Mouse (Mus musculus) forebrain, embryonic 11.5 days (tissue): ENCODE measurements around the gene Ppp1r1b. TPM values are rescaled to one million over a fixed set of nuclear protein-coding genes. Genes with fewer than 3 reads are reported as not detected.
A peak's percentile ranks its signal among the peaks of the same experiment; 100 is the strongest.

ENCODE experiments used
- ATAC-seq: fragments of 200-750 bp; cut with Nextera tagmentation; replicated peaks from 2 replicates; pipeline ENCODE4 v1.8.0; 2017; ENCODE audit warnings: moderate TSS enrichment; ENCODE audit not compliant: low FRiP score
- DNase-seq: peaks from one replicate; pipeline ENCODE4 v3.0.0-alpha.2; 2017; ENCODE audit warnings: low spot score
- H3K27ac ChIP-seq: fragments of 300-500 bp; sonication (generic); 2 replicates; pipeline ENCODE4 v1.5.1; 2014; ENCODE audit warnings: low read depth, low read length
- H3K27me3 ChIP-seq: fragments of 300-500 bp; sonication (generic); 2 replicates; pipeline ENCODE4 v1.6.1; 2014; ENCODE audit warnings: mild to moderate bottlenecking, low read length, mixed read lengths; ENCODE audit not compliant: control insufficient read depth, insufficient read depth
- H3K36me3 ChIP-seq: fragments of 300-500 bp; sonication (generic); 2 replicates; pipeline ENCODE4 v1.6.1; 2014; ENCODE audit warnings: mild to moderate bottlenecking, low read length, moderate library complexity, mixed read lengths; ENCODE audit not compliant: control insufficient read depth, insufficient read depth
- H3K4me1 ChIP-seq: fragments of 300-500 bp; sonication (generic); replicated peaks from 2 replicates; pipeline ENCODE4 v1.6.1; 2014; ENCODE audit warnings: low read length, mixed read lengths; ENCODE audit not compliant: control insufficient read depth, insufficient read depth
- H3K4me2 ChIP-seq: fragments of 300-500 bp; sonication (generic); 2 replicates; pipeline ENCODE4 v1.6.1; 2014; ENCODE audit warnings: low read depth, mild to moderate bottlenecking, low read length, moderate library complexity, mixed read lengths; ENCODE audit not compliant: severe bottlenecking
- H3K4me3 ChIP-seq: fragments of 300-500 bp; sonication (generic); 2 replicates; pipeline ENCODE4 v1.5.1; 2014; ENCODE audit warnings: low read depth, low read length
- H3K9ac ChIP-seq: fragments of 300-500 bp; sonication (generic); 2 replicates; pipeline ENCODE4 v1.6.1; 2014; ENCODE audit warnings: low read length
- H3K9me3 ChIP-seq: fragments of 300-500 bp; sonication (generic); 2 replicates; pipeline ENCODE4 v1.6.1; 2016; ENCODE audit warnings: low read length, mixed read lengths; ENCODE audit not compliant: control insufficient read depth
- WGBS: fragments of 180-500 bp; shearing (Covaris S2); extraction: QIAGEN DNeasy Blood & Tissue Kit; methylation state at CpG from one replicate; pipeline ENCODE4 v1.1.7; 2014; 5-methylcytosine and 5-hydroxymethylcytosine counted together
- polyA plus RNA-seq: library from polyadenylated mRNA; unstranded; fragments of >200 nt; fragmentation: Nextera tagmentation; extraction: Ambion mirVana; gene quantifications from 2 replicates; pipeline ENCODE4 v1.2.1, GENCODE M21; 2014

Ppp1r1b gene
- polyA plus RNA-seq, 1 experiment from 2014 or later = 0.41 TPM

DNA sequence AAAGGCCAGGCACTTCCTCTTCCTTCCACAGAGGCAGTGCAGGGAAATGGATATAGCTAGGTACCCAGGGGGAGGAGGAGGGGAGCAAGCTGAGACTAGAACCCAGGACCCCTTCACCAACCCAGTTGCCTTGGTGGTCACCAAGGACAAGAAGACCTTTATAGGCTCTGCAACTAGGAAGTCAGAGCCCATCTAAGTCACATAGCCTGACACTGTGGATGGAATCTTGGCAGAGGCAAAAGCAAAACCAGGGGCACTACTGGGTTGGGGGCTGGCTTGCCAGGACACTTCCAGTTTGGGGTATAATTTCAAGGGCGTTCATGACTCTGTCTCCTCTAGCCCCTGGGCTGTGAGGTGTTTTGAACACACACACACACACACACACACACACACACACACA, 16.8 kb upstream of the Ppp1r1b start:
- peaks cover 99% of the 10 kb centered on the region for H3K27me3 ChIP-seq
- ATAC-seq (no peak), DNase-seq (no peak)
- H3K4me1 ChIP-seq = peaks cover 22% of the 10 kb centered on the region
- H3K4me3 ChIP-seq = no peak overlapping the region
- no peak overlapping the region for H3K4me2 ChIP-seq
- no peak overlapping the region for H3K9ac ChIP-seq
- 43% methylated on average over 1 of the region's 1 CpGs for WGBS
- no peak overlapping the region for H3K27ac ChIP-seq
- no peaks in the 10 kb centered on the region for H3K9me3 ChIP-seq
- H3K36me3 ChIP-seq = no peaks in the 10 kb centered on the region

DNA sequence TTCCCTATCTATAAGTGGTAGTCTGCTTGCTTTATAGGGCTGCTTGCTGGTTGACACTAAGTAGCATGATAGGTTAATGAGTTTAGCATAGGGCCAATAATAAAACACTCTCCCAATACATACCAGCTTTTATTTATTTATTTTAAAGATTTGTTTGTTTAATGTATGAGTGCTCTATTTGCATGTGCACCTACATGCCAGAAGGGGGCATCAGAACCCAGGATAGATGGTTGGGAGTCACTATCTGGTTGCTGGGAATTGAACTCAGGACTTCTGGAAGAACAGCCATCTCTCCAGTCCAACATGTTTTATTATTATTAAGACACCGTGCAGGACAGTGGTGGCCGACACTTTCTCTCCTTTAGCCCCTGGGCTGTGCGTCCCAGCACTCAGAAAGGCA, 16.0 kb upstream of the Ppp1r1b start:
- peaks cover 99% of the 10 kb centered on the region for H3K27me3 ChIP-seq

DNA sequence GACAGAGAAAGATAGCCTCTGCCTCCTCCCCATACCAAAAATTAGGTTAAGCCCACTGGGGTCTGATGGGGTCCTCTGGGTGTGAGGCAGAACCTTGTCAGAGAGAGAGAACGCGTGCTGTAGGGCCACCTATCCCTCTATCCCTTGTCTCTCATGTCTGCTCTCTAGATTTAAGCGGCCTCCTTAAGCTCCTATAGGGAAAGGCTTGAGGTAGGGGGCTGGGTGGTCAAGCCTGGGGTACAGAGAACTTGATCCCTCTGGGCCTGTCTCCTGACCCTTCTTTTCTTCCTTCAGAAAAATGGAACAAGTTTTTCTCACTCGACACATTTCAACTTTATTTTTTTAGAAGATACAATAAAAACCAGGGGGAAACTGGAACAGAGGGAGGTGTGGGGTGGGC, 15.4 kb upstream of the Ppp1r1b start:
- Histone ChIP-seq H3K27ac (no peak overlapping the region), H3K9me3 (no peaks in the 10 kb centered on the region), H3K36me3 (no peaks in the 10 kb centered on the region), H3K4me3 (no peak overlapping the region), H3K4me2 (no peak overlapping the region), H3K4me1 (peaks cover 13% of the 10 kb centered on the region), H3K27me3 (peaks cover 99% of the 10 kb centered on the region), H3K9ac (no peak overlapping the region)
- ATAC-seq = no peak
- no peak for DNase-seq
- WGBS = 86% methylated on average over 4 of the region's 4 CpGs

More for the DNA sequence above, 16.0 kb upstream of the Ppp1r1b start:
- Histone ChIP-seq H3K9ac (no peak overlapping the region), H3K9me3 (no peaks in the 10 kb centered on the region), H3K4me2 (no peak overlapping the region), H3K36me3 (no peaks in the 10 kb centered on the region), H3K4me1 (peaks cover 16% of the 10 kb centered on the region), H3K4me3 (no peak overlapping the region), H3K27ac (no peak overlapping the region)
- ATAC-seq (no peak), DNase-seq (no peak)
- 78% methylated on average over 3 of the region's 3 CpGs for WGBS

DNA sequence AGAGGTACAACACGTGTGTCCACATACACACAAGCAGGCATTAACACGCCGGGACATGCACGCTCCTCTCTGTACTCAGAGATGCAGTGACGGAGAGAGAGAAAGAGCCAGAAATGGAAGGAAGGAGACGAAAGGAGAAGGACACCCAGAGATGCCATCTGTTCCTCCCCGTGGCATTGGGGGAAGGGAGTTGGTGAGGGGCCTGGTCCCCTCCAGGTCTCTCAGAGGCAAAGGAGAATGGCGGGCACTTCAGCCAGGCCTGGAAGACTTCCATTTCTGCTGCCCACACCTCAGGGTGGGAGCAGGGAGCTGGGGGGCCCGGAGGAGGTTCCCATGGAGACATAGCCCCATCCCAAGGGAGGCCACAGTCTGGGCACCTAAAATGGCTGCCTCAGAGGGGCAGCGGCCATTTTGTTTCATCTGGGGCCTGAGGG, 14.9 kb upstream of the Ppp1r1b start:
- Histone ChIP-seq H3K4me1 (peaks cover 12% of the 10 kb centered on the region), H3K27ac (no peak overlapping the region), H3K9ac (no peak overlapping the region), H3K27me3 (peaks cover 99% of the 10 kb centered on the region), H3K9me3 (no peaks in the 10 kb centered on the region), H3K4me3 (no peak overlapping the region), H3K36me3 (no peaks in the 10 kb centered on the region), H3K4me2 (no peak overlapping the region)
- no peak for ATAC-seq
- no peak for DNase-seq
- WGBS = 72% methylated on average over 10 of the region's 10 CpGs

DNA sequence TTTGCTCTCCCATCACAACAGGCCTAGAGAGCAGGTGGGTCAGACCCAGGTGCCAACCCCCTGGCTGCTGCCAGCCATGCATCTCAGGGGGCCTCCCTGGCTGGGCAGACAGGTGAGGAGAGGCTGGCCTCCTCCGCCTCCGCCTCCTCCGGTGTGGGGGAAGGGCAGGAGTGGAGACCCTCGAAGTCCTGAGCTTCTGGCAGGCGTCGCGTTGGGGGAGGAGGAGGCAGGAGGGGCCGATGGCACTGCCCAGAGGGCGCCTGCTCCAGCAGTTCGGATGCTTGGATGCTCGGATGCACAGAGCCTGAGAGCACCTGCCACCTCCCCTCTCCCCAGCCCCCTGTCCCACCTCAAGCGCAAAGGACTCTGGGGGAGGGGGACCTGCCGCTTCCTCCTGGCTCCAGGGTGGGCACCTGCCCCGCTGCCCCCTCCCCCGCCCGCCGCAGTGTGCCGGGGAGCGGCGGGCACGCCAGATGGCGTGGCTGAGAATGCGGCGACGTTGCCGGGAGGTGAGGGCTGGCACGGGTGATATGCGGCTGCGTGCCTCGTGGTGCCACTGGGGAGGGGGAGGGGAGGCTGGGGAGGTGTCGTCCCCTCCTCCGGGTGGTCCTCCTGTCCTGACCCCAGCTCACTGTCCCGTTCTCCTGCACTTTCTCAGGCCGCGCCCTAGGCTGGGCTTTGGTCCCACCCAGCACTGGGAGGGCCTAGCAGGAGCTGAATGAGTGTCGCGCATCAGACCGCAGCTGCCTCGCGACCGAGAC, 14.0 kb upstream of the Ppp1r1b start:
- DNase-seq (no peak), ATAC-seq (peak; percentile 27; the same call in 1 of the 2 replicates)
- H3K27ac ChIP-seq = no peak overlapping the region
- WGBS = 1% methylated on average over 38 of the region's 41 CpGs
- no peaks in the 10 kb centered on the region for H3K9me3 ChIP-seq
- no peaks in the 10 kb centered on the region for H3K36me3 ChIP-seq
- H3K4me1 ChIP-seq = peaks cover 15% of the 10 kb centered on the region
- peak overlapping the region; percentile 34 for H3K4me2 ChIP-seq
- peak overlapping the region; percentile 10; the same call in 1 of the 2 replicates for H3K4me3 ChIP-seq
- H3K27me3 ChIP-seq = peaks cover 99% of the 10 kb centered on the region
- no peak overlapping the region for H3K9ac ChIP-seq

DNA sequence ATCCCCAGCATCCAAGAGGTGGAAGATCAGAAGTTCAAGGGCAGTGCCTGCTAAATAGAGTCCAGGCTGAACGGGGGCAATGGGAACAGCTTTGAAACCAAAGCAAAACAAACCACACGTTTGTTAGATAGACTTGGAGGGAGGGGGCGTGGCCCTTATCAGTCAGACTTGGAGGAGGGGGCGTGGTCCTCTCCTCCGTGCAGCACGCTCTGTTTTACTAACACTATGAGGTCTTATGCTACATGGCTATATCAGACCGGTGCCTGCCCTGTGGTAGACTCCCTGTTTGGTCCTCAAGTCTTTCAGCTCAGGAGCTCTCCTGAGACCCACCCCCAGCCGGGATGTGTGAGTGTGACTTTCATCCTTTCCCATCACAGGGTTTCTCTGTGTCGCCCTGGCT, 13.0 kb upstream of the Ppp1r1b start:
- H3K4me1 ChIP-seq = peaks cover 22% of the 10 kb centered on the region
- H3K9me3 ChIP-seq = no peaks in the 10 kb centered on the region
- no peak overlapping the region for H3K4me2 ChIP-seq
- DNase-seq (no peak), ATAC-seq (no peak)
- H3K27me3 ChIP-seq = peaks cover 99% of the 10 kb centered on the region
- H3K27ac ChIP-seq = no peak overlapping the region
- no peaks in the 10 kb centered on the region for H3K36me3 ChIP-seq
- no peak overlapping the region for H3K4me3 ChIP-seq
- WGBS = 7% methylated on average over 9 of the region's 9 CpGs
- no peak overlapping the region for H3K9ac ChIP-seq

DNA sequence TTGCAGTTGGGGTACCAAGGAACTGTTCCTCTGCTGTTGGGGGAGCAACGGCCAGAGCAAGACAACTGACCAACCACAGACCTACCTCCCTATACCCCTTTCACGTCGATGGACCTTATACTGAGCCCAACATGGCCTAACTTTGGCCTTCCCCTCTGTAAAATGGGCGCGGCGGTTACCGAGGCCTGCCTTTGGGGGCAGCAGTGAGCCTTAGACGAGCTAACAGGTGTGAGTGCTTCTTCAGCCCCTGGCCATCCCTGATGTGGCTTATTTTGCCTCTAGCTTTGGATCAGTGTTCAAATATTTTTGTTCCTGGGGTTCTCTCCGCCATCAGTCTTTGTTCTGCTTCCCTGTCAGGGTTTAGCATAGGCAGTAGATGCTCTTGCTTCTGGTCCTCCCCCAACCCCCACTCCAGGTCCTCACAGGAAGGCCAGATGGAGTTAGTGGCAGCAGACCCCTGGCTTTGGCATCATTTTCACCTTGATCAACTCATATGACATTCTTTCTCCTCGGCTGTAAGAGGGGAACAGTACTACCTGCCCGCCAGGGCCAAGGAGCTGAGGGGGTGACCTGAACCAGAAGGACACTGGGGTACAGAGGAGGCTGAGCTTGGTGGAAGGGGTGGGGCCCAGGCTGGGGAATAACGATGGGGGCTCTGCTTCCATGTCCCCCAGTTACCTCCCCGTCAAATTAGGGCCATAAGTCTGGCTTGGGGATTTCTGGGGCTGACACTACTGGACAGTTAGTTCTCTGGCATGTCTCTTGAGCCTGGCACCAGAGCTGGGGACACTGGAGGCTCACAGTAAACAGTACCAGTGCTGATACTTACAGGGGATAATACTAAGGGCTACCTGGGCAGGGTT, 11.7 kb upstream of the Ppp1r1b start:
- Histone ChIP-seq H3K4me3 (no peak overlapping the region), H3K27me3 (peaks cover 97% of the 10 kb centered on the region), H3K4me1 (peaks cover 23% of the 10 kb centered on the region), H3K27ac (no peak overlapping the region), H3K9ac (no peak overlapping the region), H3K36me3 (no peaks in the 10 kb centered on the region), H3K4me2 (no peak overlapping the region), H3K9me3 (no peaks in the 10 kb centered on the region)
- DNase-seq (no peak), ATAC-seq (no peak)
- 19% methylated on average over 13 of the region's 13 CpGs for WGBS

DNA sequence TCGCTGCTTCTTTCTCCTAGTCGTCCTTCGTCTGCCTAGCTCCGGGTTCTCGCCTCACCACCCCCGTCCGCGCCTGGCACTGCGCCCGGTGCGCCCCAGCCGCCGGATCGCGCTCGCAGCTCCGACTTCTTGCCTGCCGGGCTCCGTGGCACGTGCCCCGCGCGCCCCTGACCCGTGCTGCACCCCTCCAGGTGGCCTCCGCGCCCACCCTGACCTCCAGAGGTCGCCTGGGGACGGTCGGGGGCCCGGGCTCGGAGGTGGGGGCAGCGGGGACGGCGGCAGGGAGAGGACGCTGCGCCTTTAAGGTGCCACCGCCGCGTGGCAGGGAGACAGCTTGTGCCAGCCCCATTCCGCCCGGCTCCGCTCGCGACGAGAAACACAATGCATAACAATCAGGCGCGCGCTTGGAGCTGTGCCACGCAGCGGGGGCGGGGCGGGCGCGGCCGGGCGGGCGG, 9.7 kb upstream of the Ppp1r1b start:
- peaks cover 88% of the 10 kb centered on the region for H3K27me3 ChIP-seq
- H3K36me3 ChIP-seq = no peaks in the 10 kb centered on the region
- peak overlapping the region; percentile 48 for H3K4me3 ChIP-seq
- no peak overlapping the region for H3K27ac ChIP-seq
- peak overlapping the region; percentile 81 for H3K4me2 ChIP-seq
- peak; percentile 70 for DNase-seq
- ATAC-seq = no peak
- H3K4me1 ChIP-seq = peaks cover 29% of the 10 kb centered on the region
- WGBS = under 1% methylated on average over 46 of the region's 57 CpGs
- H3K9ac ChIP-seq = peak overlapping the region; percentile 43
- H3K9me3 ChIP-seq = no peaks in the 10 kb centered on the region
